Mouse (Mus musculus) effector memory CD4-positive, alpha-beta T cell, adult 7 months (primary cell): ENCODE measurements around the gene Fundc1. TPM values are rescaled to one million over a fixed set of nuclear protein-coding genes. Genes with fewer than 3 reads are reported as not detected.

Experiments used
- polyA plus RNA-seq: library from polyadenylated mRNA; unstranded; fragments of 100-300 nt; shearing (Covaris generic); gene quantifications from one replicate; pipeline ENCODE4 v1.2.1, GENCODE M21; 2017

Gene Fundc1
- polyA plus RNA-seq, result 32.9 TPM

GRCm38 (mm10) chrX:17571621-17572459 is at the start of gene Fundc1:
TSS of gene Fundc1 (minus strand) at chrX:17572325.

